Mouse (Mus musculus): ENCODE measurements around the gene Gm9745. TPM values are rescaled to one million over a fixed set of nuclear protein-coding genes. Genes with fewer than 3 reads are reported as not detected.

Gm9745 gene
- not detected for polyA plus RNA-seq (2017; shearing (Covaris generic))

DNA sequence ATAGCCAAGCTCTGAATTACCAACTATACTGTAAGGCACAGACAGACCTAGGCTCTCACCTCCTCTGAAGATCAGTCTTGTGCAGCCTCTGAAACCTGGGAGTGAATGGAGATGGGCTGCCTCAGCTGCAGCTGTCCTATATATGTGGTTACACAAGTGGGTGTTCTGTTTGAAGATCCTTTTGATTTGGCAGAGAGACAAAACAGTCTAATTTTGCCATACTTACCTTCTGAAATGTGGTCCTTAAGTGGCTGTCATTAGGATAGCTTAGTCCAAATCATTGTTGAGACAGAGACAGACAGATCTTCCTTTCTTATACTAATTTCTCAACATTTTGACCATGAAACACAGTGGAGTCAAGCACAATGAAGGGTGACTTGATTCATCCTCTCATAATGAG is at the start of gene Gm9745:
TSS of gene Gm9745 (minus strand) at position 101 of the 400 bp plus-strand sequence.

DNA sequence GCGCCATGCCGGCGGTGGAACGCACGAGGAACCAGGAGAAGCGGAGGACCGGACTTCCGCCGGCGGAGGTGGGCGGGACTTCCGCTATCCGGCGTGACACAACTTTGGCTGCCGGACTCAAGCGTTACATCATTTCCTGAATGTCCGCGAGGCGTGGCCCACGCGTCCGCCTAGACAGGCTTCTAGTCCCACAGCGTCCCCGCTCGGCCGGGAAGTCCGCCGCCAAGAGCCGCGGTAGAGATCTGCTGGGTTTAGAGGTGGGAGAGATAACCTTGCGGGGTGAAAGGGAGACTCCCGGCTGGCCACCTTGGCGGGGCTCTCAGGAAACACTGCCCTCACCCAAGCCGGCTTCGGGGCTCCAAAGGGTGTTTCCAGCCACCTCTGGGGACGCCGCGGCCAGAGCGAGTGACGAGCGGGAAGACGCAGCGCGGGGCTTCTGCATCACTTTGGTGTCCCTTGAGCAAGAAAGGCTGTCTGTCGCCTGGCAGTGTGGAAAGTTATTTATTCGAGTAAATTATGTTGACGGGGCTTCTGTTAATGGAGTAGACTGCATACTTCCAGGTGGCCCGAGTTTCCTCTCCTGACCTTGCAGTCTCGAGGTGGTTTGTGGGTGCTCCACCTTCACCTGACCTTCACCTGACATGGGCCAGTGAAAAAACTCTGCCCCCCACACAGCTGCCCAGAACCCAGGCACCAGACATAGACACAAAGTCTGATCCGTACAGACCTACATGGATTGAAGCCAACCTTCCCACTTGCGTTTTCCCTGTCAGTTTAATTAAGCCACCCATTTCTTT is 48.2 kb upstream of the Gm9745 start, which contains the start of gene Gtpbp4:
TSS of gene Gtpbp4 (minus strand) at position 94 of the 797 bp plus-strand sequence.

DNA sequence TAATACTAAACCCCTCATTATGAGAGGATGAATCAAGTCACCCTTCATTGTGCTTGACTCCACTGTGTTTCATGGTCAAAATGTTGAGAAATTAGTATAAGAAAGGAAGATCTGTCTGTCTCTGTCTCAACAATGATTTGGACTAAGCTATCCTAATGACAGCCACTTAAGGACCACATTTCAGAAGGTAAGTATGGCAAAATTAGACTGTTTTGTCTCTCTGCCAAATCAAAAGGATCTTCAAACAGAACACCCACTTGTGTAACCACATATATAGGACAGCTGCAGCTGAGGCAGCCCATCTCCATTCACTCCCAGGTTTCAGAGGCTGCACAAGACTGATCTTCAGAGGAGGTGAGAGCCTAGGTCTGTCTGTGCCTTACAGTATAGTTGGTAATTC is 4.5 kb upstream of the Gm9745 start, which contains the start of gene Idi2:
TSS of gene Idi2 (plus strand) at position 301 of the 400 bp plus-strand sequence.

Other genes with a start within 250 kb of the Gm9745 start
- 10 to 100 TPM; 33.5 to 36.5 TPM for gene Wdr37, start 76.3 kb downstream of the Gm9745 start, polyA plus RNA-seq (2017; shearing (Covaris generic))
- 10 to 100 TPM in 1 of 2 experiments, 1 to 10 TPM in 1; 7.6 to 25.8 TPM for gene Idi1, start 62.7 kb downstream of the Gm9745 start, polyA plus RNA-seq (2017; shearing (Covaris generic))
- not detected for gene Idi2, start 4.6 kb upstream of the Gm9745 start, polyA plus RNA-seq (2017; shearing (Covaris generic))
- 100 to 1,000 TPM in 1 of 2 experiments, 10 to 100 TPM in 1; 77.2 to 105 TPM for gene Gtpbp4, start 47.9 kb upstream of the Gm9745 start, polyA plus RNA-seq (2017; shearing (Covaris generic))
- 10 to 100 TPM; 49.0 to 61.9 TPM for gene Larp4b, start 145.7 kb upstream of the Gm9745 start, polyA plus RNA-seq (2017; shearing (Covaris generic))

Data from activated CD4-positive, CD25-positive, alpha-beta regulatory T cell (primary cell).